Mouse (Mus musculus): Measurements from ENCODE around the gene Tmprss11d. TPM values are rescaled to one million over a fixed set of nuclear protein-coding genes. Genes with fewer than 3 reads are reported as not detected.
A peak's percentile ranks its signal among the peaks of the same experiment; 100 is the strongest.
"Not testable (repeated sequence)": the region's sequence is repeated elsewhere in the genome, so short reads cannot be mapped to it uniquely, and the experiment has no call there.

Gene Tmprss11d
- total and polyA plus RNA-seq, 3 experiments = not detected

GRCm38 (mm10) chr5:86407191-86407590 lies 34.0 kb upstream of the Tmprss11d start:
- H3K27me3 ChIP-seq (ENCODE audit: control insufficient read depth, insufficient read depth, low read length) = no peaks in the 10 kb centered on the region
- H3K4me1 ChIP-seq (ENCODE audit: control insufficient read depth, insufficient read depth, low read length) = no peaks in the 10 kb centered on the region
- H3K4me3 ChIP-seq = no peak overlapping the region
- no peak for TF ChIP-seq CTCF (IDR thresholded peaks at IDR 0.05)
- TF ChIP-seq POLR2A (IDR thresholded peaks at IDR 0.05; ENCODE audit: insufficient read depth, low read depth, low read length) = no peak
- no peak for TF ChIP-seq EP300 (IDR thresholded peaks at IDR 0.05; ENCODE audit: insufficient read depth, low read depth, low read length)
- H3K36me3 ChIP-seq (ENCODE audit: control insufficient read depth, insufficient read depth, low read length) = no peaks in the 10 kb centered on the region
- no peak for DNase-seq
- H3K9ac ChIP-seq (ENCODE audit: low read depth, low read length) = no peak overlapping the region
- no peak overlapping the region for H3K27ac ChIP-seq
- intact Hi-C loops (cut with DNase I) = no loop called here
- WGBS = 85% methylated on average over 3 of the region's 3 CpGs
- H3K79me2 ChIP-seq (replicated peaks; ENCODE audit: control insufficient read depth, insufficient read depth, low read length) = no peaks in the 10 kb centered on the region

- TF ChIP-seq CTCF (IDR thresholded peaks at IDR 0.05) = no peak
- TF ChIP-seq POLR2A (IDR thresholded peaks at IDR 0.05; ENCODE audit: insufficient read depth, low read depth, low read length) = no peak
- no peak for TF ChIP-seq EP300 (IDR thresholded peaks at IDR 0.05; ENCODE audit: insufficient read depth, low read depth, low read length)
Measured at GRCm38 (mm10) chr5:86359412-86359985, 13.7 kb downstream of the Tmprss11d start.

DNA sequence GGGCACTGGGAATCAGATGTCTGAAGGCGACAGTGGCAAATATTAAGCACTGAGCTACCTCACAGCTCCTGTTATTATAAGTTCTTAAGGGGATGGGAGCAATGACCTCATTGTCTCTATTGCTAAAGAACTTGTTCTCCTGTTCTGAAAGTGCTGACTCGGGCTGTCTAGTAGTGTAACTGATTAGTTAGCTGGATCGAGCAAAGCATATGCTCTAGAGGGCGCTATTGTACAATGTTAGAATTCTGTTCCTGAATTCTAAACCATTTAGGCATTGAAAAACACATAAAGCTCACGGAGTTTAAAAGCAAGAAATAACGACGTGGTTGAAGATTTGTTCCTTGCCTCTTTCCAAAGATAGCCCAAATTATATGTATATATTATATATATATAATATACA lies 20.3 kb downstream of the Tmprss11d start:
- Histone ChIP-seq H3K4me1 (ENCODE audit: control insufficient read depth, insufficient read depth, low read length) (no peaks in the 10 kb centered on the region), H3K9ac (ENCODE audit: low read depth, low read length) (no peak overlapping the region), H3K36me3 (ENCODE audit: control insufficient read depth, insufficient read depth, low read length) (no peaks in the 10 kb centered on the region), H3K27ac (no peak overlapping the region), H3K4me3 (no peak overlapping the region), H3K79me2 (replicated peaks; ENCODE audit: control insufficient read depth, insufficient read depth, low read length) (no peaks in the 10 kb centered on the region), H3K27me3 (ENCODE audit: control insufficient read depth, insufficient read depth, low read length) (no peaks in the 10 kb centered on the region)
- intact Hi-C loops (cut with DNase I) = no loop called here
- no peak for DNase-seq
- 25% methylated on average over 7 of the region's 7 CpGs for WGBS
- TF ChIP-seq EP300 (IDR thresholded peaks at IDR 0.05; ENCODE audit: insufficient read depth, low read depth, low read length) = no peak
- TF ChIP-seq POLR2A (IDR thresholded peaks at IDR 0.05; ENCODE audit: insufficient read depth, low read depth, low read length) = no peak
- TF ChIP-seq CTCF (IDR thresholded peaks at IDR 0.05) = peak; percentile 58

More at GRCm38 (mm10) chr5:86359412-86359985, 13.7 kb downstream of the Tmprss11d start:
- DNase-seq = no peak
- Histone ChIP-seq H3K36me3 (ENCODE audit: control insufficient read depth, insufficient read depth, low read length) (no peaks in the 10 kb centered on the region), H3K27me3 (ENCODE audit: control insufficient read depth, insufficient read depth, low read length) (no peaks in the 10 kb centered on the region), H3K79me2 (replicated peaks; ENCODE audit: control insufficient read depth, insufficient read depth, low read length) (no peaks in the 10 kb centered on the region), H3K27ac (no peak overlapping the region), H3K4me3 (no peak overlapping the region), H3K4me1 (ENCODE audit: control insufficient read depth, insufficient read depth, low read length) (no peaks in the 10 kb centered on the region), H3K9ac (ENCODE audit: low read depth, low read length) (no peak overlapping the region)
- WGBS = 49% methylated on average over 4 of the region's 4 CpGs
- intact Hi-C loops (cut with DNase I) = no loop called here

DNA sequence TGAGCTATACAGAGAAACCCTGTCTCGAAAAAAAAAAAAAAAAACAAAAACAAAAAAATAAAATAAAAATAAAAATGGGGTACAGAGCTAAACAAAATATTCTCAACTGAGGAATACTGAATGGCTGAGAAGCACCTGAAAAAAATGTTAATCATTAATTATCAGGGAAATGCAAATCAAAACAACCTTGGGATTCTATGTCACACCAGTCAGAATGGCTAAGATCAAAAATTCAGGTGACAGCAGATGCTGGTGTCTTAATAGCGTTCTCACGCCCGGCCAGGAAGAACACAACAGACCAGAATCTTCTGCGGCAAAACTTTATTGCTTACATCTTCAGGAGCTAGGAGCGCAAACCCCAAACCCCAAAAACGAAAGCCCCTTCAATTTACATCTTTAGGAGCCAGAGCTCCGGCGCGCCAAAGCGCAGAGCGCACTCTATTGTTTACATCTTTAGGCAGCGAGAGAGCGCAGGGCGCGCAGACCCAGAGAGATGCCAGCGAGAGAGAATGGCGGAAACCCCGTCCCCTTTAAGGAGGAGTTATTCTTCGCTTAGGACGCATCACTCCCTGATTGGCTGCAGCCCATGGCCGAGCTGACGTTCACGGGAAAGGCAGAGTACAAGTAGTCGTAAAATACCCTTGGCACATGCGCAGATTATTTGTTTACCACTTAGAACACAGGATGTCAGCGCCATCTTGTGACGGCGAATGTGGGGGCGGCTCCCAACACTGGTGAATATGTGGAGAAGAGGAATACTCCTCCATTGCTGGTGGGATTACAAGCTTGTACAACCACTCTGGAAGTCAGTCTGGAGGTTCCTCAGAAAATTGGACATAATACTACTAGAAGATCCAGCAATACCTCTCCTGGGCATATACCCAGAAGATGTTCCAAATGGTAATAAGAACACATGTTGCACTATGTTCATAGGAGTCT lies 54.9 kb downstream of the Tmprss11d start:
- H3K4me1 ChIP-seq (ENCODE audit: control insufficient read depth, insufficient read depth, low read length); H3K79me2 ChIP-seq (replicated peaks; ENCODE audit: control insufficient read depth, insufficient read depth, low read length); H3K27me3 ChIP-seq (ENCODE audit: control insufficient read depth, insufficient read depth, low read length); DNase-seq; H3K9ac ChIP-seq (ENCODE audit: low read depth, low read length); H3K36me3 ChIP-seq (ENCODE audit: control insufficient read depth, insufficient read depth, low read length); H3K27ac ChIP-seq; H3K4me3 ChIP-seq; intact Hi-C loops (cut with DNase I): not testable (repeated sequence)
- WGBS = 46% methylated on average over 30 of the region's 30 CpGs

- H3K9ac ChIP-seq (ENCODE audit: low read depth, low read length) = no peak overlapping the region
- intact Hi-C loops (cut with DNase I) = no loop called here
- DNase-seq = peak; percentile 6 to 30
- no peaks in the 10 kb centered on the region for H3K36me3 ChIP-seq (ENCODE audit: control insufficient read depth, insufficient read depth, low read length)
- H3K27me3 ChIP-seq (ENCODE audit: control insufficient read depth, insufficient read depth, low read length) = no peaks in the 10 kb centered on the region
- TF ChIP-seq CTCF (IDR thresholded peaks at IDR 0.05) (no peak), EP300 (IDR thresholded peaks at IDR 0.05; ENCODE audit: insufficient read depth, low read depth, low read length) (no peak), POLR2A (IDR thresholded peaks at IDR 0.05; ENCODE audit: insufficient read depth, low read depth, low read length) (no peak)
- 28% methylated on average over 5 of the region's 5 CpGs for WGBS
- H3K4me3 ChIP-seq = no peak overlapping the region
- H3K4me1 ChIP-seq (ENCODE audit: control insufficient read depth, insufficient read depth, low read length) = no peaks in the 10 kb centered on the region
- H3K79me2 ChIP-seq (replicated peaks; ENCODE audit: control insufficient read depth, insufficient read depth, low read length) = no peaks in the 10 kb centered on the region
- no peak overlapping the region for H3K27ac ChIP-seq
Measured at GRCm38 (mm10) chr5:86306116-86306515, 67.1 kb downstream of the Tmprss11d start.

DNA sequence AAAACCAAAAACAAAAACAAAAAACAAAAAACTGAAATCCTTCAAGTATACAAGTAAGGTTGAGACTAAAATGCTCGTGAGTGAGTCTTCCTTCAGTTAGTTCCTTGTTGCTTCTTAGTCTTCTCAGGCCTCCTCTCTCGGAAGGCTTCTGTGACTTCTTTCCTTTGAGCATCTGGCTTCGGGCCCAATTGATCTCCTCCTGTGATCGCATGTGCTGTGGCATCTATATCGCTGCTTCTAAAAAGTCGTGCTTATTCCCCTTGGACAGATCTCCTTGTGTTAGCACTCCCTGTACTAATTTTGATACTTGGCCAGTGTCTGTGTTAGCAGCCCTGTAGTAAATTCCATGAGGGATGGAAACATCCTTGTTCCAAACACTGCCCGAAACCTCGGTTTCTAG lies 69.3 kb downstream of the Tmprss11d start:
- no peak for DNase-seq
- H3K27me3 ChIP-seq (ENCODE audit: control insufficient read depth, insufficient read depth, low read length) = no peaks in the 10 kb centered on the region
- no peaks in the 10 kb centered on the region for H3K79me2 ChIP-seq (replicated peaks; ENCODE audit: control insufficient read depth, insufficient read depth, low read length)
- no peaks in the 10 kb centered on the region for H3K4me1 ChIP-seq (ENCODE audit: control insufficient read depth, insufficient read depth, low read length)
- no peak overlapping the region for H3K4me3 ChIP-seq
- no peaks in the 10 kb centered on the region for H3K36me3 ChIP-seq (ENCODE audit: control insufficient read depth, insufficient read depth, low read length)
- WGBS = 69% methylated on average over 8 of the region's 8 CpGs
- H3K9ac ChIP-seq (ENCODE audit: low read depth, low read length) = no peak overlapping the region
- no peak for TF ChIP-seq CTCF (IDR thresholded peaks at IDR 0.05)
- TF ChIP-seq EP300 (IDR thresholded peaks at IDR 0.05; ENCODE audit: insufficient read depth, low read depth, low read length) = no peak
- TF ChIP-seq POLR2A (IDR thresholded peaks at IDR 0.05; ENCODE audit: insufficient read depth, low read depth, low read length) = no peak
- intact Hi-C loops (cut with DNase I) = no loop called here
- no peak overlapping the region for H3K27ac ChIP-seq
